Mouse (Mus musculus) kidney, adult 11 months (tissue): Measurements from ENCODE around the gene Rasl10b.

Experiments used
- DNase-seq: peaks from one replicate; pipeline ENCODE4 v3.0.0; 2022

Gene Rasl10b

DNA sequence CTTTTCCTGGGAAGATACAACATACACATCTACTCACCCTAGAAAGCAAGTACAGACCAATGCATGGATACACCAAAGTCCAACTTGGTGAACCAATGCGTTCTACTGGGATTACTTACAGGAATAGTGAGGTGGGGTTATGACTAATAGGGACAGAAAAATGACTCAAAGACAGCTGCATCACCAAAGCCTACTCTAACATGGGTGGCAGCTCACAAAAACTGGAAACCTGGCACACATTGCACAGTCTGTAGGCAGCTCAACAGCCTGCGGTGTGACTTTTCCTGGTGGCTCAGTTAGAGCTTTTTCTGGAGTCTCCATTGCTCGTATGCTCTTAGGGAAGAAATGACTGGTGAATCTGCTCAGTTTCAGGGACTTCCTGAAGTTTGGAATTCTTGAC lies 59.8 kb downstream of the Rasl10b start:
- no peak for DNase-seq
